Mouse (Mus musculus) erythroblast, embryonic 14.5 days (primary cell): Measurements from ENCODE around the gene Ak5.

Experiments
- GATA1 ChIP-seq: IDR thresholded peaks from 2 replicates; pipeline ENCODE4 v1.6.1; 2012; ENCODE audit warnings: low read length, inconsistent platforms, mixed read lengths
- TAL1 ChIP-seq: IDR thresholded peaks from 3 replicates; pipeline ENCODE4 v1.6.1; 2012; ENCODE audit warnings: low read length, inconsistent platforms, mixed read lengths

DNA sequence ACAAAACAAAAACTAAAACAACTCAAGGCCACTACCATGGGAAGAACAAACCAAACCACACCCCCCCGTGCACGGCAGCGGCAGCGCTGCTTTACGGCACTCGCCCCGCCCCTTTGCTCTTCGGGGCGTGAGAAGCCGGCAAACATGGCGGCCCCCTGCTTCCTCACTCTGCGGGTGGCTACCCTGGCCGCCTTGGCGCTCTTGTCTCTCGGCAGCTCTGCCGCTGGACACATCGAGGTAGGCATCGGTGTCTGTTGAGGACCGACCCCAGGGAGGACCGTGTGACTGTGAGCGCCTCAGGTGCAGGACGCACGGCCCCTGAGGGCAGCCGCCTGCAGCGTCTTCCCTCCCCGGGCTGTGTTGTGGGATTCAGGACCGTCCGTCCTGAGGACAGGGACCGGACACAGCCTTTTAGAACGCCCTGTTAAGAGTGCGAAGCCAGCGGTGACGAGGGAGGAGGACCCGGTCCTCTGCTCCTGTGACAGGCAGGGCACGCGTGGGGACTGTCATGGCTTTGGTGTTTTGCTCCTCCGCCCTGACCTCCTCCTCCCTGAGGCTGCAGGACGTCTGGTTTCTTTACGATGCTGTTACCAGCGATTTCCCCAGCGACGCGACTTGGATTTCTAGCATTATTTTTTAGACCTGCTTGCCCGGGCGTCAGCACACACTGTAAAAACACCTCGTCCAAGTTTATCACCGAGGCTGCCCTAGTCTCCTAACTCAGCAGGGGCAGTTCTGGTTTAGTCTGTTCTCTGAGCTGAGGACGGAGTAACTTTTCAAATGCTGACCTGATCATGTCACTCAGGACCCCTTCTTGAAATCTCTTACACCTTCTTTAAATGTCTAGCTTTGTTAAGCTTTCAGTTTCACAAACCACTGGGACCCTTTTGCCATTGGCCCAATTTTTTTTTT, 46.1 kb upstream of the Ak5 start, which contains the start of gene Pigk:
- TF ChIP-seq GATA1, result no peak
- TF ChIP-seq TAL1, result no peak
